Mouse (Mus musculus): ENCODE measurements around the gene Fbln7.

DNA sequence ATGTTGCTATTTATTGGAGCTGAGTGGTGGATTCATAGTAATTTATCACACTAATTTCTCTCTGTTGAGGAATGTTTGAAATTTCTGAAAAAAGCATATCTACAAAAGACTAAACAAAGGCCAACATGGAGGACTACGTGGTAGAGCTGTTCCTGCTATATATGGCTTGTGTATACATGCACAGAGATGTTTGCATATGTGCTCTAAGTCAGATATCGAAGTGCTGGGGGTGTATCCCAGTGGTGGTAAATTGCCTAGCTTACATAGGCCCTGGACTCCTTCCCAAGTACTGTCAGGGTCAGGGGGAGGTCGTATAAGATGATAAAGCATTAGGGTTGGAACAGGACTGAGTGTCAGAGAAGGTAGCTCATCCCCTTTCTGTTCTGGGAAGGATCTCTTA lies 30.2 kb upstream of the Fbln7 start:
- no peak for TF ChIP-seq CTCF (IDR thresholded peaks at IDR 0.05; ENCODE audit: insufficient read depth, low read length)
- TF ChIP-seq POLR2A (IDR thresholded peaks at IDR 0.05; ENCODE audit: borderline replicate concordance, extremely low read depth, low read depth, low read length), result no peak

Data from lung, adult 2 months (tissue).